Mouse (Mus musculus): ENCODE results near the gene Sgms2. TPM values are rescaled to one million over a fixed set of nuclear protein-coding genes. Genes with fewer than 3 reads are reported as not detected.
"Not testable (repeated sequence)": the region's sequence is repeated elsewhere in the genome, so short reads cannot be mapped to it uniquely, and the experiment has no call there.

The Sgms2 gene
- polyA plus RNA-seq, 1 experiment: 0.51 TPM

DNA sequence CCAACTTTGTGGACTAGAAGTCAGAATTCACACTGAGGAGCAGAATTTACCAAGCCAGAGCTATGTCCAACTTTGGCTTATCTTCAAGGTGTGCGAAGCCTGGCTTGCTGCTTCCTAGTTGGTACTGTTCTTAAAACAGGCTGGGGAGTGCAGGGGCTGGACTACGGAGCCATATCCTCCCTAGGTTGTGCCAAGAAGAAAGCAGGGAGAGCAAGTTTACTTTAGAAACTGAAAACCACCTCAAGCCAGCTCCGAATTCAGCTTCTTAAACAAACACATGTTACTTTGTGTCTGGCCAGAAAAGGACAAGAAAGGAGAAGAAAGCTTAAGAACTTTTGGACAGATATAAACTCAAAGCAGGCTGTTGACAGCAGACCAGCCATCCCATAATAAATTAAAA lies 150.3 kb downstream of the Sgms2 start:
- no peak for DNase-seq (ENCODE audit: low read depth in 1 of 2, low spot score in 2 of 2)
- H3K36me3 ChIP-seq (ENCODE audit: control insufficient read depth, insufficient read depth, low read length): no peaks in the 10 kb centered on the region
- no peak for TF ChIP-seq CTCF (IDR thresholded peaks at IDR 0.05; ENCODE audit: extremely low read depth, insufficient read depth, insufficient read length, insufficient replicate concordance)
- no peak for TF ChIP-seq POLR2A (IDR thresholded peaks at IDR 0.05; ENCODE audit: low read depth, low read length)
- WGBS: 79% methylated on average over 3 of the region's 3 CpGs
- no peaks in the 10 kb centered on the region for H3K27me3 ChIP-seq (ENCODE audit: control insufficient read depth, insufficient read depth, low read length)
- H3K27ac ChIP-seq (ENCODE audit: insufficient read depth, low read length): no peak overlapping the region
- no peaks in the 10 kb centered on the region for H3K4me1 ChIP-seq (ENCODE audit: control insufficient read depth, insufficient read depth, insufficient read length)
- H3K4me3 ChIP-seq (ENCODE audit: extremely low read depth, insufficient read depth, insufficient read length): no peak overlapping the region

DNA sequence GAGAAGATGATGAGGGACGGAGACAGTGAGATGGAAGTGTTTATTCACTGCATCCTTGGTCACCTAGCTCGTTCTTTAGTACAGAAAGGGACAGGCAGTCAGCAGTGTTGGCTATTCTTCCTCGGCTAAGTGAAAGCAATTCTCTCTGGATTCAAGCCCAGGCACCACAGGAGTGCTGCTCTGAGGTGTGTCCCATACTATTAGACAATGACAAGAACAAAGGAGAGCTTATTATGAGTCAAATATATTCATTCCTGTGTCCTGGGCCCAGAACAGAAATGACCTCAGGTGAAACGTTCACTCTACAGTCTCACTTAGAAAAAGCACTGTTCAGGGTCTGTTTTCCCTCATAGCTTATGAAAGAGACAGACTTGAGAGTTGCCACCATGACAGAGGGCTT lies 151.9 kb downstream of the Sgms2 start:
- 84% methylated on average over 4 of the region's 4 CpGs for WGBS
- Histone ChIP-seq H3K27ac (ENCODE audit: insufficient read depth, low read length) (no peak overlapping the region), H3K36me3 (ENCODE audit: control insufficient read depth, insufficient read depth, low read length) (no peaks in the 10 kb centered on the region), H3K4me1 (ENCODE audit: control insufficient read depth, insufficient read depth, insufficient read length) (peaks cover 7% of the 10 kb centered on the region; the same call in 1 of the 2 replicates), H3K27me3 (ENCODE audit: control insufficient read depth, insufficient read depth, low read length) (no peaks in the 10 kb centered on the region), H3K4me3 (ENCODE audit: extremely low read depth, insufficient read depth, insufficient read length) (no peak overlapping the region)
- TF ChIP-seq POLR2A (IDR thresholded peaks at IDR 0.05; ENCODE audit: low read depth, low read length) (no peak), CTCF (IDR thresholded peaks at IDR 0.05; ENCODE audit: extremely low read depth, insufficient read depth, insufficient read length, insufficient replicate concordance) (no peak)
- no peak for DNase-seq (ENCODE audit: low read depth in 1 of 2, low spot score in 2 of 2)

GRCm38 (mm10) chr3:131337749-131338148 lies 153.5 kb downstream of the Sgms2 start:
- DNase-seq (ENCODE audit: low read depth in 1 of 2, low spot score in 2 of 2); H3K27ac ChIP-seq (ENCODE audit: insufficient read depth, low read length); H3K4me3 ChIP-seq (ENCODE audit: extremely low read depth, insufficient read depth, insufficient read length); H3K36me3 ChIP-seq (ENCODE audit: control insufficient read depth, insufficient read depth, low read length); H3K4me1 ChIP-seq (ENCODE audit: control insufficient read depth, insufficient read depth, insufficient read length); H3K27me3 ChIP-seq (ENCODE audit: control insufficient read depth, insufficient read depth, low read length): not testable (repeated sequence)
- WGBS: 86% methylated on average over 7 of the region's 7 CpGs

GRCm38 (mm10) chr3:131336629-131337028 lies 154.6 kb downstream of the Sgms2 start:
- H3K4me1 ChIP-seq (ENCODE audit: control insufficient read depth, insufficient read depth, insufficient read length): peaks cover 7% of the 10 kb centered on the region; the same call in 1 of the 2 replicates
- H3K27ac ChIP-seq (ENCODE audit: insufficient read depth, low read length): no peak overlapping the region
- no peak for TF ChIP-seq POLR2A (IDR thresholded peaks at IDR 0.05; ENCODE audit: low read depth, low read length)
- no peak for TF ChIP-seq CTCF (IDR thresholded peaks at IDR 0.05; ENCODE audit: extremely low read depth, insufficient read depth, insufficient read length, insufficient replicate concordance)
- no peak for DNase-seq (ENCODE audit: low read depth in 1 of 2, low spot score in 2 of 2)
- no peaks in the 10 kb centered on the region for H3K36me3 ChIP-seq (ENCODE audit: control insufficient read depth, insufficient read depth, low read length)
- H3K4me3 ChIP-seq (ENCODE audit: extremely low read depth, insufficient read depth, insufficient read length): no peak overlapping the region
- no peaks in the 10 kb centered on the region for H3K27me3 ChIP-seq (ENCODE audit: control insufficient read depth, insufficient read depth, low read length)
- WGBS: 91% methylated on average over 8 of the region's 8 CpGs

DNA sequence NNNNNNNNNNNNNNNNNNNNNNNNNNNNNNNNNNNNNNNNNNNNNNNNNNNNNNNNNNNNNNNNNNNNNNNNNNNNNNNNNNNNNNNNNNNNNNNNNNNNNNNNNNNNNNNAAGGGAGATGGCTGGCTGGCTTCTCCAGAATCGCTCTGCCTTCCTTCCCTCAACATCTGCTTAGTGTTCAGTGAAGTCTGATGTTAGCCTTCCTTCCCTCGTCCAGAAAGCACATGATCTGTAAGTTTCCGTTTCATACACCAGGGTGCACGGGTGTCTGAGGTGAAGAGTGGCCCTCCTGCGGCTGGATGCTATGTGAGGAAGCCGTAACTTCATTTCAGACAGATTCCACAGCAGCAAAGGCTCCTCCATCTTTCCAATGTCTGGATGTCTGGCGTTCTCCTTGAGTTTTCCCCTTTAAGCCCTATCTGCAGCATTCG lies 156.1 kb downstream of the Sgms2 start:
- TF ChIP-seq CTCF (IDR thresholded peaks at IDR 0.05; ENCODE audit: extremely low read depth, insufficient read depth, insufficient read length, insufficient replicate concordance) (no peak), POLR2A (IDR thresholded peaks at IDR 0.05; ENCODE audit: low read depth, low read length) (no peak)
- no peak for DNase-seq (ENCODE audit: low read depth in 1 of 2, low spot score in 2 of 2)
- peak overlapping the region; percentile 55; the same call in 1 of the 2 replicates for H3K27ac ChIP-seq (ENCODE audit: insufficient read depth, low read length)
- H3K36me3 ChIP-seq (ENCODE audit: control insufficient read depth, insufficient read depth, low read length): no peaks in the 10 kb centered on the region
- H3K27me3 ChIP-seq (ENCODE audit: control insufficient read depth, insufficient read depth, low read length): no peaks in the 10 kb centered on the region
- WGBS: 28% methylated on average over 8 of the region's 8 CpGs
- H3K4me1 ChIP-seq (ENCODE audit: control insufficient read depth, insufficient read depth, insufficient read length): peaks cover 7% of the 10 kb centered on the region; the same call in 1 of the 2 replicates
- H3K4me3 ChIP-seq (ENCODE audit: extremely low read depth, insufficient read depth, insufficient read length): no peak overlapping the region

DNA sequence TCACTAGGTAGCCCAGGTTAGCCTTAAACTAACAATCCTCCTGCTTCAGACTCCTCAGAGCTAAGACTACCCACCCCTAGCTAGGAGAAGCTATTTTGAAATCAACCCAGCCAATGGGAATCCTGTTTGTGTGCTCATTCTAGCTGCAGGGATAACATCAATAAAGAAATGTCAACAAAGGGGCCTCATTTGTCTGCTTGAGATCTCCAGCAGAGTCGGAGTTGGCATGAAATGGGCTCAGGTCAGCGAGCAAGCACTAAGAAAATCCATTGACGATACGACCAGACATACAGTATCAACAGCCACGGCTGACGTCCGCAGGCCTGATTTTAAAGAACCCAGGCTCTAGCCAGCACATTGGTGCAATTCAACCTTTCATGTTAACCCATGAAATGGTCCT lies 164.0 kb downstream of the Sgms2 start:
- WGBS: 93% methylated on average over 7 of the region's 7 CpGs
- no peaks in the 10 kb centered on the region; the same call in 1 of the 2 replicates for H3K4me1 ChIP-seq (ENCODE audit: control insufficient read depth, insufficient read depth, insufficient read length)
- no peak for DNase-seq (ENCODE audit: low read depth in 1 of 2, low spot score in 2 of 2)
- TF ChIP-seq POLR2A (IDR thresholded peaks at IDR 0.05; ENCODE audit: low read depth, low read length): no peak
- TF ChIP-seq CTCF (IDR thresholded peaks at IDR 0.05; ENCODE audit: extremely low read depth, insufficient read depth, insufficient read length, insufficient replicate concordance): no peak
- no peaks in the 10 kb centered on the region for H3K36me3 ChIP-seq (ENCODE audit: control insufficient read depth, insufficient read depth, low read length)
- no peak overlapping the region for H3K4me3 ChIP-seq (ENCODE audit: extremely low read depth, insufficient read depth, insufficient read length)
- H3K27ac ChIP-seq (ENCODE audit: insufficient read depth, low read length): no peak overlapping the region
- no peaks in the 10 kb centered on the region for H3K27me3 ChIP-seq (ENCODE audit: control insufficient read depth, insufficient read depth, low read length)

GRCm38 (mm10) chr3:131326637-131327036 lies 164.6 kb downstream of the Sgms2 start:
- no peaks in the 10 kb centered on the region for H3K36me3 ChIP-seq (ENCODE audit: control insufficient read depth, insufficient read depth, low read length)
- no peaks in the 10 kb centered on the region; the same call in 1 of the 2 replicates for H3K4me1 ChIP-seq (ENCODE audit: control insufficient read depth, insufficient read depth, insufficient read length)
- WGBS: 92% methylated on average over 4 of the region's 4 CpGs
- H3K4me3 ChIP-seq (ENCODE audit: extremely low read depth, insufficient read depth, insufficient read length): no peak overlapping the region
- H3K27ac ChIP-seq (ENCODE audit: insufficient read depth, low read length): no peak overlapping the region
- no peaks in the 10 kb centered on the region for H3K27me3 ChIP-seq (ENCODE audit: control insufficient read depth, insufficient read depth, low read length)
- DNase-seq (ENCODE audit: low read depth in 1 of 2, low spot score in 2 of 2): no peak
- no peak for TF ChIP-seq POLR2A (IDR thresholded peaks at IDR 0.05; ENCODE audit: low read depth, low read length)
- no peak for TF ChIP-seq CTCF (IDR thresholded peaks at IDR 0.05; ENCODE audit: extremely low read depth, insufficient read depth, insufficient read length, insufficient replicate concordance)

Measured in spleen, adult 2 months (tissue).